Comparison of ENCODE assay signal across 8 mouse cellular contexts in the genomic region with DNA sequence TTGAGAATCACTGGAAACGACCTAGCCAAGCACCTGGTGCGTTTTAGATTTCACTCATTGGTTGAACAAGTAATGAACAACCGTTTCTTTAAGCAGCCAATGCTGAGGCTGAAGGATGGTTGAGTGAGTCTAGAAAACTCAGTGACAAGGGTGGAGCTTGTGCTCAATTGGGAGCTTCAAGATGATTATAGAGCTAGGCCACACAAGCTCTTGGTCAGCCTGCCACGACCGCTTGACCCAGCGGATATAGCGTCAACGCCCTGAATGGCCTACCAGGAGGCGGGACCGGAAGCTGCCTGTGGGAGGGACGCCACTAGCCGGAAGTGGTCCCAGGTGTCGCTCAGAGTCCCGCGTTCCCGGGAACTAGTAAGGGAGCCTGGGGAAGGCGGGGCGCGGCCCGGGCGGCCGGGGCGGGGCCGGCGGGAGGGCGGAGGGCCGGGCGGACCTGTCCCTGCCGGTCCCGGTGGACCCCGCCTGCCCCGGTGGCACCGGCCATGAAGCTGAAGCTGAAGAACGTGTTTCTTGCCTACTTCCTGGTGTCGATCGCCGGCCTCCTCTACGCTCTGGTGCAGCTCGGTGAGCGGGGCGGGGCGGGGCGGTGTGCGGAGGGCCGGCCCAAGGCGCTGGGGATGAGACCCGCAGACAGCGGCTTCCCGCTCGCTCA. TPM values are rescaled to one million over a fixed set of nuclear protein-coding genes. Genes with fewer than 3 reads are reported as not detected.
DNase-seq lines count a peak whose midpoint lies in the region; ATAC-seq and TF ChIP-seq lines count a peak whose summit lies in the region.

A gene (plus strand): TSS at position 302 of the 664 bp plus-strand sequence.

- peak within 1 kb of the TSS; percentile 68 for H3K4me2 ChIP-seq in kidney, embryonic 14.5 days (replicated peaks; ENCODE audit: low read depth, low read length)
- peak within 1 kb of the TSS; percentile 91 for H3K4me2 ChIP-seq in limb, embryonic 14.5 days (replicated peaks; ENCODE audit: low read depth, low read length, severe bottlenecking)
- peak within 1 kb of the TSS; percentile 88 for H3K4me2 ChIP-seq in midbrain, embryonic 16.5 days (ENCODE audit: low read length)

- H3K27ac ChIP-seq in heart, embryonic 10.5 days = peak within 1 kb of the TSS; percentile 92
- peak within 1 kb of the TSS; percentile 82 for H3K27ac ChIP-seq in kidney, embryonic 14.5 days (ENCODE audit: low read depth, low read length)
- peak within 1 kb of the TSS; percentile 86 for H3K27ac ChIP-seq in limb, embryonic 14.5 days (replicated peaks; ENCODE audit: low read depth, low read length)
- peak within 1 kb of the TSS; percentile 81 for H3K27ac ChIP-seq in midbrain, embryonic 16.5 days (ENCODE audit: low read length)
- peak within 1 kb of the TSS; percentile 76 for H3K27ac ChIP-seq in spleen, adult 2 months (ENCODE audit: insufficient read depth, low read length)

- ATAC-seq in erythroblast, adult 5-6 weeks (replicated peaks; ENCODE audit: low FRiP score, poor library complexity, severe bottlenecking) = peak; percentile 92
- ATAC-seq in kidney, embryonic 14.5 days (ENCODE audit: low FRiP score, low TSS enrichment) = peak; percentile 98
- ATAC-seq in limb, embryonic 14.5 days (ENCODE audit: low FRiP score, low read depth) = peak; percentile 97
- ATAC-seq in midbrain, embryonic 16.5 days = peak; percentile 97

- peak; percentile 31; the same call in 1 of the 2 replicates for TF ChIP-seq POLR2A in brain, embryonic 14.5 days (IDR thresholded peaks at IDR 0.05; ENCODE audit: borderline replicate concordance, extremely low read depth, insufficient read depth, insufficient read length, poor library complexity, severe bottlenecking)
- TF ChIP-seq POLR2A in limb, embryonic 14.5 days (IDR thresholded peaks at IDR 0.05; ENCODE audit: borderline replicate concordance, extremely low read depth, insufficient read depth, insufficient read length) = peak; percentile 57; the same call in 1 of the 2 replicates
- peak; percentile 61 for TF ChIP-seq POLR2A in spleen, adult 2 months (IDR thresholded peaks at IDR 0.05; ENCODE audit: low read depth, low read length)

- no peak for TF ChIP-seq CTCF in brain, embryonic 14.5 days (IDR thresholded peaks at IDR 0.05; ENCODE audit: borderline replicate concordance, extremely low read depth, insufficient read depth, insufficient read length)
- no peak for TF ChIP-seq CTCF in spleen, adult 2 months (IDR thresholded peaks at IDR 0.05; ENCODE audit: extremely low read depth, insufficient read depth, insufficient read length, insufficient replicate concordance)

- no peaks in the 10 kb centered on the region for H3K27me3 ChIP-seq in heart, embryonic 10.5 days (ENCODE audit: insufficient read depth, poor library complexity, severe bottlenecking)
- no peaks in the 10 kb centered on the region for H3K27me3 ChIP-seq in kidney, embryonic 14.5 days (ENCODE audit: control insufficient read depth, insufficient read depth, low read length)
- H3K27me3 ChIP-seq in limb, embryonic 14.5 days (ENCODE audit: control insufficient read depth, insufficient read depth, low read length) = no peaks in the 10 kb centered on the region
- no peaks in the 10 kb centered on the region for H3K27me3 ChIP-seq in midbrain, embryonic 16.5 days (ENCODE audit: control insufficient read depth, insufficient read depth, low read depth, low read length)
- no peaks in the 10 kb centered on the region for H3K27me3 ChIP-seq in spleen, adult 2 months (ENCODE audit: control insufficient read depth, insufficient read depth, low read length)

- H3K4me3 ChIP-seq in heart, embryonic 10.5 days = peak within 1 kb of the TSS; percentile 86
- peak within 1 kb of the TSS; percentile 72 for H3K4me3 ChIP-seq in kidney, embryonic 14.5 days (ENCODE audit: low read length)
- peak within 1 kb of the TSS; percentile 79 for H3K4me3 ChIP-seq in limb, embryonic 14.5 days (replicated peaks; ENCODE audit: low read length)
- H3K4me3 ChIP-seq in midbrain, embryonic 16.5 days (ENCODE audit: low read depth, low read length) = peak within 1 kb of the TSS; percentile 75
- H3K4me3 ChIP-seq in spleen, adult 2 months (ENCODE audit: extremely low read depth, insufficient read depth, insufficient read length) = peak within 1 kb of the TSS; percentile 87

- 3% methylated on average over 50 of the region's 50 CpGs for WGBS in heart, embryonic 10.5 days
- WGBS in kidney, embryonic 14.5 days = 2% methylated on average over 47 of the region's 50 CpGs
- 4% methylated on average over 30 of the region's 50 CpGs for WGBS in limb, embryonic 14.5 days
- WGBS in midbrain, embryonic 16.5 days = 3% methylated on average over 38 of the region's 50 CpGs
- 1% methylated on average over 50 of the region's 50 CpGs for WGBS in spleen, adult 2 months

- H3K9me3 ChIP-seq in heart, embryonic 10.5 days = no peaks in the 10 kb centered on the region
- no peaks in the 10 kb centered on the region for H3K9me3 ChIP-seq in kidney, embryonic 14.5 days (ENCODE audit: control insufficient read depth, low read length)
- H3K9me3 ChIP-seq in limb, embryonic 14.5 days (ENCODE audit: control insufficient read depth, low read length) = no peaks in the 10 kb centered on the region
- no peaks in the 10 kb centered on the region for H3K9me3 ChIP-seq in midbrain, embryonic 16.5 days (replicated peaks; ENCODE audit: control insufficient read depth, low read length, poor library complexity, severe bottlenecking)

- peak within 1 kb of the TSS; percentile 68 for H3K9ac ChIP-seq in kidney, embryonic 14.5 days (ENCODE audit: low read depth, low read length)
- peak within 1 kb of the TSS; percentile 77 for H3K9ac ChIP-seq in limb, embryonic 14.5 days (ENCODE audit: low read depth, low read length, severe bottlenecking)
- peak within 1 kb of the TSS; percentile 72 for H3K9ac ChIP-seq in midbrain, embryonic 16.5 days (ENCODE audit: low read depth, low read length)

- peaks cover 33% of the 10 kb centered on the region for H3K36me3 ChIP-seq in heart, embryonic 10.5 days
- peaks cover 27% of the 10 kb centered on the region for H3K36me3 ChIP-seq in kidney, embryonic 14.5 days (ENCODE audit: control insufficient read depth, insufficient read depth, low read length)
- H3K36me3 ChIP-seq in limb, embryonic 14.5 days (ENCODE audit: control insufficient read depth, insufficient read depth, low read length) = peaks cover 29% of the 10 kb centered on the region
- H3K36me3 ChIP-seq in midbrain, embryonic 16.5 days (ENCODE audit: control insufficient read depth, insufficient read depth, low read length) = peaks cover 11% of the 10 kb centered on the region
- peaks cover 17% of the 10 kb centered on the region for H3K36me3 ChIP-seq in spleen, adult 2 months (ENCODE audit: control insufficient read depth, insufficient read depth, low read length)

- H3K4me1 ChIP-seq in heart, embryonic 10.5 days = peaks cover 13% of the 10 kb centered on the region
- peaks cover 10% of the 10 kb centered on the region; the same call in 1 of the 2 replicates for H3K4me1 ChIP-seq in kidney, embryonic 14.5 days (ENCODE audit: control insufficient read depth, insufficient read depth, low read length)
- peaks cover 13% of the 10 kb centered on the region for H3K4me1 ChIP-seq in limb, embryonic 14.5 days (ENCODE audit: control insufficient read depth, insufficient read depth, low read length)
- H3K4me1 ChIP-seq in midbrain, embryonic 16.5 days (ENCODE audit: control insufficient read depth, insufficient read depth, low read length) = peaks cover 11% of the 10 kb centered on the region
- peaks cover 7% of the 10 kb centered on the region for H3K4me1 ChIP-seq in spleen, adult 2 months (ENCODE audit: control insufficient read depth, insufficient read depth, insufficient read length)

- DNase-seq in B cell, adult 2 months = peak; percentile 79 to 84
- DNase-seq in brain, embryonic 14.5 days (ENCODE audit: low read depth) = peak; percentile 96
- DNase-seq in heart, embryonic 10.5 days (ENCODE audit: low spot score) = peak; percentile 98
- DNase-seq in limb, embryonic 14.5 days (ENCODE audit: low spot score) = peak; percentile 93
- peak in 1 of 2 experiments; percentile 83 for DNase-seq in spleen, adult 2 months (ENCODE audit: low read depth in 1 of 2, low spot score in 2 of 2)

RNA-seq across cellular contexts. Expression of the gene that starts here (rescaled TPM):
- polyA plus RNA-seq in brain, embryonic 14.5 days (2012; rRNA removed) = 136 and 174 TPM in 2 replicates
- total RNA-seq in erythroblast, adult 5-6 weeks (2015; ENCODE audit: low replicate concordance) = 12.5 and 14.2 TPM in 2 replicates
- 11.1 and 12.4 TPM in 2 replicates for total RNA-seq in erythroblast, adult 5-6 weeks (2017; ENCODE audit: low replicate concordance)
- 52.0 and 57.9 TPM in 2 replicates for polyA plus RNA-seq in heart, embryonic 10.5 days (2016; fragmentation: Nextera tagmentation; extraction: Ambion mirVana)
- polyA plus RNA-seq in kidney, embryonic 14.5 days (2014; fragmentation: Nextera tagmentation; extraction: Ambion mirVana) = 33.5 and 38.8 TPM in 2 replicates
- polyA plus RNA-seq in limb, embryonic 14.5 days (2012; rRNA removed) = 116 and 142 TPM in 2 replicates
- polyA plus RNA-seq in limb, embryonic 14.5 days (2014; fragmentation: Nextera tagmentation; extraction: Ambion mirVana) = 39.7 and 43.0 TPM in 2 replicates
- 87.8 and 95.7 TPM in 2 replicates for polyA plus RNA-seq in midbrain, embryonic 16.5 days (2015; fragmentation: Nextera tagmentation; extraction: Ambion mirVana)
- polyA plus RNA-seq in spleen, adult 2 months (2012; rRNA removed) = 86.0 and 93.4 TPM in 2 replicates
